Mouse (Mus musculus) kidney, postnatal 14 days (tissue): Measurements from ENCODE around the gene Auts2.

Experiments used
- DNase-seq: peaks from one replicate; pipeline ENCODE4 v3.0.0; 2022; ENCODE audit warnings: mixed read lengths

Gene Auts2

DNA sequence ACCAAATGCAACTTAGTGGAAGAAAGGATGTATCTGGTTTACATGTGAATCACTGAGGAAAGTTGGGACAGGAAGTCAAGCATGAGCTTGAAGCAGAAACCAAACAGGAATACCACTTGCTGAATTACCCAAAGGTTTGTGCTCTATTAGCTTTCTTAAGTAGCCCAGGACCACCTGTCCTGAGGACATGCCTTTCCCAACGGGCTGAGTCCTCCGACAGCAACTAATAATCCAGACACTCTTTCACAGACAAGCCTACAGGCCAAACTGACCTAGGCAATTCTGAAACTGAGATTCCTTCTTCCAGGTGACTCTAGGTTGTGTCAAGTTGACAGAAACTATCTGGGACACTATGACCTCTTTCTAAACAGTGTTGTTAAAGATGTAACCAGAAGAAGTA, 44.2 kb downstream of the Auts2 start:
- no peak for DNase-seq

DNA sequence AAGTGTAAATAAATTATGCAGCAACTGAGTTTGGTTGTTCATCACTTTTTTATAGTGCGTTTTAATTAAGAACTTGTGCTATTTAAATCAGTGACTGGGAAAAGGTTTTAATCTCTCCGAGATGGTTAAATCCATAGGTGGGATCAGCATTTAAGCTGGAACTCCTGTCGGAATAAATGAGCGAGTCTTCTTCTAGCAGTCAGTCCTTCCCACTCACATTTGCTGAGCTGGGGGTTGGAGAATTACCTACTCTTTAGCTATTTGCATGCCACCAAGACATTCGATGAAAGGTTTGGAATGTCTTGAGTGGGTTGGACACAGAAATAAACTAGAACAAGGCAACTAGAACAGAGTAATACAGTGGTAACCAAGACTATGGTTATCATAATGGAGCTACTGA, 45.1 kb downstream of the Auts2 start:
- no peak for DNase-seq

DNA sequence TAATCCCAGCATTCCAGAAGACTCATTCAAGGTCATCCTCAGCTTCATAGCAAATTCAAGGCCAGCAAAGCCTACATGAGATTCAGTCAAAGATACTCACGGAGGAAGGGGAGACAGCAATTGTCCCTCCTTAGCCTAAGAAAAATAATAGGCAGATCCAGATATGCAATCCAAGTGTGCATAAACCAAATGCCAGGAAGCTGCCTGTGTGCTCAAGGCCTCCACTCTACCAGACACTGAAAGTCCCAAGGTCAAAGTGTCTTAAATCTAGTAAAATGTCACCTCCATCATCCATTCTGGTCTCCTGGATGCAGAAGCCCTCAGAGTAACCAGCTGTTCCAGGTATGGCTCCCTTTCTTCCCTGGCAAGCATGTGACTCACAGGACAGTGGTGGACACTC, 50.4 kb downstream of the Auts2 start:
- no peak for DNase-seq

DNA sequence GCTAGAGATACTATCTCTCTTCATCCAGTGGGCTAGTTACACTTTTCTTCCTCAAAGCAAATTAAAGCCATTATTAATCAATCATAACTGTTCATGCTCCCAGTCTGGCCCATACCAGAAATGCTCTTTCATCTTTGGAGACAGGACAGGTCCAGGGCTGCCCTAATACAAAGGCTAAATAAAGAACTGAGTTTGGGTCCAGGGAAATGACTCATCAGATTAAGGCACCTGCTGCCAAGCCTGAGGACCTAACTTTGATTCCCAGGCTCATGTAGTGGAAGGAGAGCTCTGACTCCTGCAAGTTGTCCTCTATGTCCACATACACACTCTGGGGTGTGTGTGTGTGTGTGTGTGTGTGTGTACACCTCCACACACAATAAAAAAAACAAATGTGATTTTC, 51.1 kb downstream of the Auts2 start:
- no peak for DNase-seq

DNA sequence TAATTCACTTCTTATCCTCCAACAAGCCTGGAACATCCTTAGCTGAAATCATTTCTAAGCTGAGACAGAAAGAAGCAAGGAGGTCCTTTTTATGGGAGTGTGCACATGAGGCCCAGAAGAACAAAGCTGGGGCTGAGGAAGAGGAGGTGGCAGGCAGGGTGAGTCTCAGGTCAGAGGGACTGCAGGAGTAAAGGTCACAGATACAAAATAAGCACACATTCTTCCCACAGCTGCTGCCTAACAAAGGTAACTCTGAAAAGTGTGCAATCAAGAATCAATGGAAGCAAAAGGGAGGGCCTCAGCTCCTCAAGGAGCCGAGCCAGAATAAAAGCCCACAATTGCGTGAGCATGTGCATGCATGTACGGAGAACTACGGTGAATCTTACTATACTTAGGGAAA, 51.6 kb downstream of the Auts2 start:
- DNase-seq = no peak

DNA sequence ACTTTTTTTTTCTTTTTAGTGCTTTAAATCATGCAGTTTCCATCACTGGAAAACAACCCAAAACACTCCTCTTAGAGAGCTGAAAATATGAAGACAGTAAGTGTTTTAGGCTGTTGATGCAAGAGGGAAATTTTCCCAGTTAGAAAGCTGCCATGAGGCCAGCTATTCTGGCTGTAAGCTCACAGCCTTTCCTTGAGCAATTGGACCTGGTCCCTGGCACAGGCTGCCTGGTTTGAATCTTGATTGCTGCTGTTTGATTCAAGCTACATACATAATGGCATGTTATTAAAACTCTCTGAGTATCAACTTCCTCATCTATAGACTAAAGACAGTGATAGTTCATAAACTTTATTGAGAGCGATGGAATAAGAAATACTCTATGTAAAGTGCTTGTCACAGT, 52.8 kb downstream of the Auts2 start:
- DNase-seq = no peak

DNA sequence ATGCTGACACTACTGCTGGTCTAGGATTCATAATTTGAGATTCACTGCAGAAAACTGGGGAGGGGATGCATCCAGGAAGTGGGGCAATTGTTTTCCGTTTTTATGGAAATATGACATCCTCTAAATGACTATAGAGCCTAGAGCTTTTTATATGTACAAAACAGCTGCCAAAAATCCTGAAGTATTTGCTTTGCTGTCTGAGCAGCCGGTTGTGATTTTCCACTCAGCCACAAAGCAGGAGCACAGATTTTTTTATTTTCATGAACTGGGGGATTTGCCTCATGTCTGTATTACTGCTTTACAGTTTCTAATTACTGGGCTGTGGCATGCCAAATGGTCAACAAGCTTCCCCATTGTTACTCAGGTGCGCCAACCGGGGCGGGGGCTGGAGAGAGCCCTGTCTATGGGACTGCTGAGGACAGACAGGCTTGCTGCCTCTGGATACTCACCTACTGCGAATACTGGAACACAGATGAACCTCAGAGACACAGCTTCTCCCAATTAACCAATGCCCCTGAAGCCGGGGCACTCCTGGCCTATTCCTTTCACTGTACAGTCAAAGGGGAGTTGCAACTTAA, 53.3 kb downstream of the Auts2 start:
- no peak for DNase-seq

DNA sequence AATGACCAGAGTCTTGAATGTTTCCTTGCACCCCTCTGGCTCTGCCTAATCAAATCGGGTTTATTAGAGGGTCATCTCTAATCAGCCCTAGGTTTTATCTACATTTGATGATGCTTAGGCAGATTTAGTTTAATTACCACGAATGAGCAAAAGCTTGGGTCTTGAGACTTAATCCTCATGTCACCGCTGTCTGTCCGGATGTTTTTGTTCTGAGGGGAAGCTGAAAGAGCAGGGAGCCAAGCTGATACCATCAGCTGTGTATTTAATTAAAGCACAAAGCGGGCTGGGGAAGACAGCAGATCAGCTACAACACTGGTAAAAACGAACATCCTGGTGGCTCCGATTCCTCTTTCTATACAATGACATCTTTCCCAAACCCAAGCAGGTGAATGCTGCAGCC, 56.3 kb downstream of the Auts2 start:
- DNase-seq = peak; percentile 24

DNA sequence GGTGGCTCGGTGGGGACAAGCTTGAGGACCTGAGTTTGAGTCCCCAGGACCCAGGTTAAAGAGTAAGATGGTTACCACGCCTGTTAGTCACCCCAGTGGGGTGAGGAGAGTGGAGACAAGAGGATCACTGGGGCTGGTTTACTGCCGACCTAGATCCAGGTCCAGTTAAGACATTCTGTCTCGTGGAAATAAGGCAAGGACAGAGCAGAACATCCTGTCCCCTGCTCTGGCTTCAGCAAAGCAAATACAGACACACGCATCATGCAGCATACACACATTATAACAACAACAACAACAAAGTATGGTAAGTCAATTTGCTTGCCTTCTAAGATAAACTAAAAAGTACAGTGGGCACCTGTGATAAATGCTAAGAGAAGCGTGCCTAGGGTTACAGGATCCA, 57.1 kb downstream of the Auts2 start:
- DNase-seq = no peak

DNA sequence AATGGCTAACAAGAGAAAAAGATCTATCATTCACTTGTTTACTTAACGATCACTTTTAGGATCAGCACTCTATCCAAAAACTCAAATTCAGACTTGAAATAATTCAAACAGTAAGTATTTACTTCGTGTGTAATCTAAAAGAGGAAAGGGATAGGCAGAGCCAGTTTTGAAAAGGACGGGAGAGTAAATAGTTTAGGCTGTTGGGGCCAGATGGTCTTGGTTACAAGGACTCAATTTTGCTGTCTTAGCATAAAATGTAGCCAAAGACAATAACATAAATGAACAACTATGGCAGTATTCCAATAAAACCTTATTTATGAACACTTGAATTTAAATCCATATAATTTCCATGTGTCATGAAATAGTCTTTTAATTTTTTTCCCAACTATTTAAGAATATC, 57.7 kb downstream of the Auts2 start:
- no peak for DNase-seq

DNA sequence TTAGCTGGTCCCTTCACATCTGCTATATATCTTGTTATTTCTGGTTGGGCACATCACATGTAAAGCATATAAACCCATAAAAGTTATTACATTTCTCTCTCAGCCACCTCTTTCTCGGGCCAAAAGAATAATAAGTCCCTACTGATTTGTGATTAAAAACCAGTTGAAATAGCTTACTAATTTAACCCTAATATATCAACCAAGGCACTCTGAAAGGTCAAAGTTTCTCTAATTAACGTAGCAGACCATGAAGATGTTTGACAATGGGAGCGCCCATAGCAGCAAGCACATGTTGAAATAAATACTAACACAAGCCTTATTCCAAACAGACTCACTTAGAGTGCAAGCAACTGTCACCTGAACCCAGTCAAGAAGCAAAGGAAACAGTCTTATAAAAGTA, 61.7 kb downstream of the Auts2 start:
- no peak for DNase-seq

DNA sequence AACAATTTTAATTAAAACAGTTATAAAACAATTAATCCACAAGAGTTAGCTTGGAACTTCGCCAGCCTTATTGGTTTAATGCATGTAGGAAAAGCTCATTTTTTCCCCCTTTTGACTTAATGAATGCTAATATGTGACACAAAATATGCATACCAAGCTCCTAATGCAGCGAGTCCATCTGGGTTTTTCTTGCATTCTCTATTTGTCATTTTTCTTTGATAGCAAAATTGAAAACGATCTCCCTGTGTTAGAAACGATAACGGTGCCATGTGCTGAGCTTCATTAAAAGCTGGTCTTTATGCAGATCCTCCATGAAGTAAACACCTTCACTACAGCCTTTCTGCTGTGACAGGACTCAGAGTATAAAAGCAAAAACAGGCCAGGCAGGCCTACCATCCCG, 62.7 kb downstream of the Auts2 start:
- no peak for DNase-seq

DNA sequence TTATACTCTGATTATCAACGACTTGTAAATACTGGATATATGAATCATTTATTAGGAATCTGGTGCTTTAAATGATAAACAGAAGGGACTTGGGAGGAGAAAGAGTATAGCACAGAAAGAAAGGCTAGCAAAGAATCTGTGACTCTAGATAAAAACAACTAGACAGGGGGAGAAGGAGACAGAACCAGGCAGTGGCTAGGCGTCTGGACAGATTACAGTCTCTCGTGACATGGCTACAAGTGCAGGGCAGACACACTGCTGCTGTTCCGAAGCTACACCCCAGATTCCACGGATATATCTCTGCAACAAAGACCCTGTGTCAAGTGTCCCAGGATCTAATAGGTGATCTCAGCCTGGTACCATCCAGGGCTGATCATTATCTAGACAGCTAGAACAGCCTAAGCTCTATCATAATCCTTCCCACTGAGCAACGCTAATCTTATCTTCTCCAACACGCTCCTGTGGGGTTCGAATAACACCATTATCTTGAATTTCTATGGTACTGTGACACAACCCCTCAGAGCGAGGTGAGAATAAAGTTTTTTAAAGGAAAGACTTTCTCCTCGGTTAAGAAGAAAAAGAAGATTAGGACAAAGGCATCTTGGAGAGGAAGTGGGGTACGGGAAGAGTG, 63.8 kb downstream of the Auts2 start:
- DNase-seq = no peak

DNA sequence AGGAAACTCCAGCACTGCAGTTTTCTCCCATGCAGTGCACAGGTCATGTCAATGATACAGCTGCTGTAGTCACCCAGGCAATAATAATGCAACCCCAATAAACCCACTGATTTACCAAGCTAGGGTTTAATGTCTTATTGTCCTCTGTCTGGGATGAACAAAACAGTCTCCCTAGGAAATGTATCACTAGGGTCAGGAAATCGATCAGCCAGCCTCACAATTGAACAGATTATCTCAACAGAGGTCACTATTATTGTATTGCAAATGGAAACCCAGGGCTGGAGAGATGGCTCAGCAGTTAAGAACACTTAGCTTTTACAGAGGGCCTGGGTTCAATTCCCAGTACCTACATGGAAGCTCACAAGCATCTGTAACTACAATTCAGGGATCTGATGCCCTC, 65.6 kb downstream of the Auts2 start:
- no peak for DNase-seq

DNA sequence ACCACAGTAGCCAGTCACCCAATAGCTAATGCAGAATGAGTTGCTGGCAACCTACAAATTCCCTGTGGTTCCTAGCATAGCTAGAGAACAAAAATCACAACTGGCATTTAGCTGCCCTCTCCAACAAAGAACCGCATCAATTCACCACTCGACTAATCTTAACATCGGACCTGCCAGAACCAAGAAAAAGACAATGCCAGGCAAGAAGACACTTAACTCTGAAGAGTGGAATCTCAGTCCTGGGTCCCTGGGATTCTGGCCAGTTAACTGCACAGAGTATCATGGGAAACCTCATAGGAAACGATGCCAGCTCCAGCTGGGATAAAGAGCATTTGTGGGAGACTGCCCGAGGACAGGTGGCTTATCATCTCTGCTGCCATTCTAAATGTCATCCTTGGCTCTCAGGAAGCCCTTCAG, 70.2 kb downstream of the Auts2 start:
- DNase-seq = no peak

DNA sequence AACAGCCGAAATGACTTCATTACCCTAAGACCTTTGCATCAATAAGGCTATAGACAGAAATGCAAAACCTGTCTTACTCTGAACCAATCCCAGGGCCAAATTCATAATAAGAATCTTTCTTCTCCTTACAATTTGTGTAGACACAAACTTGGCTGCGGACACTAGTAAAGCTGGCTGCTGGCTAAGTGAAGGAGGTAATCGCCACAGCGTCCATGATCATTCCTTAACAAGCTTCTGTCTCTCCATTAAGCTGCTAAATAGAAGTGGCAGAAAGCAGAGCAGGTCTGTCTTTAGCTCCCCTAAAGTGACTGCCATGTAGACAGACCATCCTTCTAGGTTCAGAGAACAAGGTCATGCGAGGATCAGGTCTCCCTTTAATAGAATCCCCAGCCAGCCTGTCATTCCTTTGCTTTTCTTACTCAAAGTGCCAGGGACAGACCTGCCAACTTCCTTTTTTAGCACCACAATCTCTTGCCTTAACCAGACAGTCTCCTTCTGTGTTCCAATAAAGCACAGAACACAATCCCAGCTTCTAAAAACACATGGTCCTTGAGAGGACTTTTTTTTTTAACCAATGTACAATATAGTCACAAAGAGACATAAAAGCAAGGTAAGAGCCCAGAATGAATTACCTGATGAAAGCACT, 70.8 kb downstream of the Auts2 start:
- no peak for DNase-seq

DNA sequence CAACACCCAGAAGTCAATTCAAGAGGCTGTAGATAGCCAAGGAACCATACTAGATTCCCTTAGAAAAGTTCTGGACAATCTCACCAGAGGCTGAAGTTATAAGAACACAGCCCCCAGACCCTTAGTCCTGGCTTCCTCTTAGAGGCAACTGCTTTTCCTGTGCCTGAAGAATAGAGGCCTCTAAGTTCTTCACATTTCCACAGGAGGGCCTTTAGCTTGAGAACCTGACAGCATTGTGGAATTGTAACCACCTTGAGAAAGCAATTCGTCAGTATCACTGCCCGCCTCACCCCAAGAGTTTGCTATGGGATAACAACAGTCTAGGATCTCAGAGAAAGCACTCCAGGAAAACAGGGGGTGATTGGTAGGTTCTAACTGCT, 75.8 kb downstream of the Auts2 start:
- no peak for DNase-seq

DNA sequence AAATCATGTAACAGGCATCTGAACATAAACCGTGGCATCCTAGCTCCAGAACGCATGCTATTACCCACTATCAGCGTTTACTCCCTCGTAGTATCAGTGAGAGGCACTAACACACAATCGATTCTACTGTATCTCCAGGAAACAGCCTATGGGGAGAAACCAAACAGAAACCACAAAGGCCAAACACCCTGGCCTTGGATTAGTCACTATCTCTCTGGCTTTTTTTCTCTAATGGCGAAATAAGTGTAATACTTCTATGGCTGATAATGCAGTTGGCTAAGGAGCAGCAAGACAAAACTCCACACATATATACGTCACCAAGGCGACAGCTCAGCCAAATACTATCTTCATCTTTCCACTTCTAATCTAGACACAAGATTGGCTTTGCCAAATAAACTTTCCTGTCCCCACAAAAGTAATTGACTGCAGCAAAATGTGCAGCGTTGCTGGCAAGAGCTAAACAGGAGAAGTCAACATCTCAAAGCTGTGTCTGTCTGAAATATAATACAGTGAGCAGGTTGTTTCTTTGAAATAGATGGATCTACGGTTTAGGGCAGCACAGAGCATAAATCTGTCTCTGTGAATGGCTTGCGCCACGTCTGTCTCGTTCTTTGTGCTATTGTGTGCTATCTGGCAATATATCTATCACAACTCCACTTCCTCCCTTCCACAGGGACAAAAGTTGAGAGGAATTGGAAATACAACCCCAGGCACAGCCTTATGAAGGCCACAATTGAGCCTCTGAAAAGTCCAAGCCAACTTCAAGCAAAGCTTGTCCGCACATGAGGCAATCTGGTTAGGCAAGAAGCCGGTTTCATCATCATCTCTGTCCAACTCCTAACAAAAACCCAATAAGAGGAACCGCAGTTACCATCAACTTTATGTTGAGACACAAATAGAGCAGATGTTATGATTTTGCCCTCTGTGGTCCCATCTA, 76.4 kb downstream of the Auts2 start:
- no peak for DNase-seq

DNA sequence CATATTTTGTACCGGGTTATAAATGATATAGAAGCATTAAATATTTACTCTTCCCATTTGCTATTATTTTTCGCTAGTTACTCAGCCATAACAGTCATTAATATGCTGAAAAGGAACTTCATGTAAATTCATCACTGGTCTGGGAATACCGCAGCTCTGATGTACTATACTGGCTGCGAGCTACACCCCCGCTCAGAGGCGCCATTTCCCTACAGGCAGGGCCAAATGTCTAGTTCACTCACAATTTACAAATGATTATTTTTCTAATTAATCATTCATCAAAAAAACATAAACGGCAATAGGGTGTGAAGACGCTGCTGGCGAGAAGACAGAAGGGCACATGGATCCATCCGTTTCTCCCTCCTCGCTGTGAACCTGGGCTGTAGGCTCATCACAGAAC, 80.6 kb downstream of the Auts2 start:
- DNase-seq = no peak

DNA sequence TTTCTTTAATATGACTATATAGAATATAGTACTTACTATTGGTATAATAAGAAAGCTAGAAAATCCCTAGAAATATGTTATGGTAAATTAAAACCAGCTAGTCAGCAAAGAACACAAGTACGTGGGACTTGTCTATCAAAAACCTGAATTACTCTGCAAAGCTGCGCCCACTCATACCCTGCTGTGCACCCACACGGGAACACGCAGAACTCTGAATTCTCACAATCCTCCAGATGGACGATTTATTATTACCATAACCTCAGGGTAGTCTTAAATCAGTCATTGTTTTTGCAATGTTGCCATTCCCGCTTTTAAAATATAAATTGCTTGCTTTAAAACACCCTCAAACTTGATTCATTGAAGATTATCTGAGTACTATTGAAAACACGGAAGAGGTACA, 84.6 kb downstream of the Auts2 start:
- DNase-seq = no peak

DNA sequence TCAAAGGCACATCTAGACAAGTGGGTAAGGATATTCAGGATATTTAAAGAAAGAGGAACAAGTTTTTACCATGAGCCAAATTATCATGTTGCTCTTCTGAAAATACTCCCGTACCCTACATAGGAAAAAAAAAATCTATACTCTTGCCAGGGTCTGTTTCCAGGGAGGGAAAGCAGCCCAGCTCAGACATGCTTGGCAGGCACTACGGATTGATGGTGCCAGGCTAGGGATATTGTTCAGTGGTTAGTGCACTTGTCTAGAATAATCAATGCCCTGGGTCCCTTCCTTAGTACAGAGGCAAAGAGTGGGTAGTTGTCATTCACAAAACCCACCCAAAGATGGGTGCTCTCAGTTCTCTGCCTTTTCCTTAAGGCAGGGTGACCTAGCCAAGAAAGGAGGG, 90.8 kb downstream of the Auts2 start:
- no peak for DNase-seq

DNA sequence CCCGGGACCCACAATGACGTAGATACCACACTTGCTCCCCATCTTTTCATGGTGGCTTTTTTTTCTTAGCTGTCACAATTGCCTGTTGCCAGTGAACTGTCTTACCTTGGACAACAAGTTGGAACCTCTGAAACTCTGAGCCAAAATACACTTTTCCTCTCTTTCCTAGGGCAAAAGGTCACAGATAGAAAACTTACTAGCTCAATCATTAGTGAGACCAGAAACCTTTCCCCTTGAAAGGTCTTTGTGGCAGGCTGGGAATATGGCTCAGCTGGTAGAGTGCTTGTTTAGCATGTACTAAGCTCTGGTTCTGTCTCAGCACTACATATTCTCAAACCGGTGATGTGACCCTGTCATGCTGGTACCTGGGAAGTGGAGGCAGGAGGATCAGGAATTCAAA, 93.1 kb downstream of the Auts2 start:
- no peak for DNase-seq

DNA sequence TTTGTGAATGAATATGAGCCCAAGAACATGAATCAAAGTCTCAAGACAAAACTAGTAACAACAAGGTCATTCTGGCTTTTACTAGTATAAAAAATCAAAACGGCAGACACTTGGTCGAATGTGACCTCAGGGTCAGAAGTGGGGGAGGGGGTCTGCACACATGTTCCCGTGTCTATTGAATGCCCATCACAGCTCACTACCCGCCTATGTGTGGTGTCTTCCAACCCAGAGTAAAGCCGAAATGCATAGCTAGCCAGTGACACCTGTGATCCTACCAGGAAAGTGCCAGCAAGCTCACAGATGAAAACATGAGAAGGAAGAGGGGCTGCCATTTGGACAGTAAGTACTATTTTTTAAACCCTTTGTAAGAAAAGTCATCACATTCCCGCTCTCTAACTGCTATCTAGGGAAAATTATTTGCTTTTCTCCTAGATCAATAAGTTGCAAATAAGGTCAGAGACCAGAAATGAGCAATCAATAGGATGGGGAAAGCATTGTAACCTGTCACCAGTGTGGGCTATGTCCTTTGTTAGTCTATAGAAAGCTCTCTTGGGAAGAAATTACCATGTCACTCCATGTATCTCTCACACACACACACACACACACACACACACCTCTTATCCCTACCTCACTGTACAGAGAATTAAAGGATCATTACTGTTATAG, 94.6 kb downstream of the Auts2 start:
- no peak for DNase-seq
